Mouse (Mus musculus) kidney, adult 10 weeks (tissue): ENCODE measurements around the gene Card9. TPM values are rescaled to one million over a fixed set of nuclear protein-coding genes. Genes with fewer than 3 reads are reported as not detected.

Experiments
- polyA plus RNA-seq: library from polyadenylated mRNA; stranded (reverse); fragments of 350-450 nt; fragmentation: Illumina TruSeq; extraction: RNeasy Lipid Tissue Mini Kit (QIAGEN cat#74804); gene quantifications from one replicate; pipeline ENCODE4 v1.2.3, GENCODE M21; 2014; ENCODE audit warnings: low read depth, low replicate concordance

Gene Card9
- polyA plus RNA-seq, result not detected

DNA sequence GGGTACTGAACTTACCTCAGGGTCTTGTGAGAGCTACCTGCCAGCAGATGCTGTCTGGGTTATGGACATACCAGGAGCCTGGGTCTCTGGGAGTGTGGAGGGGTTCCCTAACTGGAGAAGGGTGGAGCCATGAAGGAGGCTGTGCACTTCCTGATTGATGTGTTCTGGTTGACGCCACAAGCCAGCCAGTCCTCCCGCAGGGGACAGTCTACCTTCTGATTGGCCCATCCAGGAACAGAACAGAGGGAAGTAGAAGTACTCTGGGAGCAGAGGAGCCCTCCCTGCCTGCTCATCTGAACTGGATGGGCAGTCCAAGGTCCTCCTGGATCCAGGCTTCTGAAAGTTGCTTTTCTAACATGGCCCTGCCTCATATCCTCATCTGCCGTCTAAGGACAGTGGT is at the start of gene Card9:
Gene Card9, minus strand, starts transcription at position 147 of the 400 bp plus-strand sequence.

DNA sequence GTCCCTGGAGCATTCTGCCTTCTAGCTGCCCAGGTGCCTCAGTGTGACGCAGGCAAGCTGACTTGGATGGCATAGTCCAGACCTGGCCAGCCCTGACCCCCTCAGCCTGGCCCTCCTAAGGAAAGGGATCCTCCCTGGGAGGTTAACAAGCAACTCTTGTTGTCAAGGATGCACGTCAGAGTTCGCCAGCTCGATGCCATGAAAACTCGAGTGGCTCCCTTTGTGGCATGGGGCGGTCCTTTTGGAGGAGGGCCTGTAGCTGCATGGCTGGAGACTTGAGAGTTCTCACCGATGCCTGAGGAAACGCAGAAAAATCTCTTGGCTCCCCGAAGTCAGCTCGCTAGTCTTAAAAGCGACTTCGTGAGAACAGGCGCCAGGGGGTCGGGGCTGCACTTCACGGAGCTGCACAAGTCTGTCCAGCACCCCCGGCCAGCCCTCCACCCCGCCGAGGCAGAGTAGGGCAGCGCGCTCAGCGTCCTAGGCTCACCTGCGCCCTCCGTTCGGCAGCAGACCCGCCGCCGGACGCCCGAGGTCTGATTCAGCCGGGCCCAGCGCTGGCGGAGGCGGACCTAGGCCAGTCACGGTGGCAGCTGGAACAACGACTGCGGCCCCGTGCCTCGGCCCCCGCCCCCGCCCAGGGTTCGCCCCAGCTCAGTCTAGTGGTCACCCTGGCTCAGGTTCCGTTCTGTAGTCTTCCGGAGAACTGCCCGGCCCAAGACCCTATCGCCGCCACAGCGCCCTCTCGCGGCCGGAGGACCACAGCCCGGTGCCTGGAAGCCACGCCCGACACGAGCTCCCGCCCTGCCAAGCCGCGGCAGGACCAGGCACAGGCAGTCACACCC is 48.0 kb upstream of the Card9 start, which contains the start of gene Inpp5e:
Gene Inpp5e, minus strand, starts transcription at position 689 of the 842 bp plus-strand sequence.

DNA sequence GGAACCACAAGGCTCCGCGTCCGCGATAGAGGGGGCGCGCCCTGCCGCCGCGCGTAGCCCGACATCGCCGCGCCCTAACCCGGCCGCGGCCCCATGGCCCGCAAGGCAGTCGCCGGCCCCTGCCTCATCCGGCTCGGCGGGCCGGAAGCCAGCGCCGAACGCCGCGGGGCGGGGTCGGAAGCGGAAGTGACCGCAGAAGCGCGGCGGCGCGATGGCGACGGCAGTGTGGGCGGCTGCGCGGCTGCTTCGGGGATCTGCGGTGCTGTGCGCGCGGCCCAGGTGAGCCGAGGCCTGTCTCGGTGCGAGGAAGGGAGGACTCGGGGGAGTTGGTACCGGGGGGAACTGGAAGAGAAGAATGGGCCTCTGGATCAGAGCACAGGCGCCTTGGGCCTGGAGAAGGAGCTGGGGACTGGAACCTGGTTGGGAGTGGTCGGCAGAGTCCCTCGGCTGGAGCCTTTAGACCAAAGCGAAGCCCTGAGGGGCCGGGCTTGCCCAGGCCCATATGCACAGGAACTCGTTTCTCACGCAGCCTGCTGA is 28.5 kb upstream of the Card9 start, which contains the start of the genes Entr1 and Pmpca:
Gene Entr1, minus strand, starts transcription at position 163 of the 537 bp plus-strand sequence.
Gene Pmpca, plus strand, starts transcription at position 186 of the 537 bp plus-strand sequence.

DNA sequence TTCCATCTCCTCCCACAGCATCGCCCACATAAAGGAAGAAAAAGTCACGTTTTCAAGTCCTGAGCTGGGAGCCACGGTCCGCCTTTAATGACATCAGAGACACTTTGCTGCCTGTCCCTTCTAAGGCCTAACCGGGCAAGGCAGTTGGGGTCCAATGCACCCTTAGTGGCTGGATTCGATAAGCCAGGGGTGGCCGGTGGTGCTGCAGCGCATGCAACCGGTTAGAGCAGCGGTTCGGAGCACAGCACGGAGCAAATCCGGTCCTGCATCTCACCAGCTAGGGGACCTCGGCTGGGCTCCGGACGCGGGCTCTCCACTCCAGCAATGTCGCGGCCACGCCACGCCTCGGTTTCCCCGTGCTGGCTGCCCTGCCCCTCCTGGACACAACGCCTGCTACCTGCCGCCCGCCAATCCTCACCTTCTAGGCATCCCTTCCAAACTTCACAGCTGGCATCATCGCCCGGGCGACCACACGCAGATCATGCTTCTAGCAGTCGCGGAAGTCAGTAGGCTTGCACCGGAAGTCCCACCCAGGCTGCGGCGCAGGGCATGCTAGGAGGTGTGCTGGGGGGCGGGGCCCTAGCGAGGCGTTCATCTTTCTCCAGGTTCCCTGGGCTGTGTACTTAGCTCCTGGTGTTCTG is 19.5 kb upstream of the Card9 start, which contains the start of gene Snapc4:
Gene Snapc4, minus strand, starts transcription at position 523 of the 641 bp plus-strand sequence.

DNA sequence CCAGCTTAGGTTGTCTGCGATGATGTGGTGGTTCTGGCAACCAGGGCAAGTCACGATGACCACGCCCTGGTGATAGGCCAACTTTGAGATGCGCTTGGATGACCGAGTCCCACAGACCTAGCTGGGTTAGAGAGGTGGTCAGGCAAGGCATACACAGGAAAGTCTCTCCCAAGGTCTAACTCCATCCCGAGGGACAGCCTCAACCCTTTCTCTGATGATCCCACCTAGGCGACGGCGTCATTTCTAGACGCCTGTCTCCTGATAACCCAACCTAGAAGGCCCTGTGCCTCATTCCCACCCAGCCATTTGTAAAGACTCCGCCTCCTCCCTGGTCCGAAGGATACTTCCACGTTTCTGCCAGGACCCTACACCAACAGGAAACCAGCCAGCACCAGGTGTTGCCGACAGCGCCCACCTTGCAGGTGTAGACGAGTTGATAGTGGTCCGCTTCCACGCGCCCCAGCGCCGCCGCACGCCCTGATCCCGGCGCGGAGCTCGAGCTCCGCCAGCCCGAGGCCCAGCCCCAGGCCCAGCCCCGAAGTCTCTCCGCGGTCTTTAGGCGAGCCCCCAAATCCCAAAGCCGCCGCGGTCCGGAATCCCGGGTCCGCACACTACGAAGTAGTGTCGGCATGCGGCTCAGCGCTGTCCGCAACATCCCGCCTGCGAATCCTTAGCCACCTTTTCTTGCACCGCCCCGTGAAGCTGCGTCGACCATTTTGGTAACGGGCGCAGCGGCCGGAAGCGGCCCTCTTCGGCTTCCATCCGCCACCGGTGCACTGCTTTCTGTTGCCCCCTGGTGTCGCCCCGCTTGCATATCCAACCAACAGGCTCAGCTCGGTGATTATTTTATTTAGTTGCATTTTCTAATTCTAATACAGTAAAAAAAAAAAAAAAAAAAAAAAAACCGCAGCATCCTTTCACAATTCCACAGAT is 9.1 kb downstream of the Card9 start, which contains the start of gene Dnlz:
Gene Dnlz, minus strand, starts transcription at position 753 of the 933 bp plus-strand sequence.

DNA sequence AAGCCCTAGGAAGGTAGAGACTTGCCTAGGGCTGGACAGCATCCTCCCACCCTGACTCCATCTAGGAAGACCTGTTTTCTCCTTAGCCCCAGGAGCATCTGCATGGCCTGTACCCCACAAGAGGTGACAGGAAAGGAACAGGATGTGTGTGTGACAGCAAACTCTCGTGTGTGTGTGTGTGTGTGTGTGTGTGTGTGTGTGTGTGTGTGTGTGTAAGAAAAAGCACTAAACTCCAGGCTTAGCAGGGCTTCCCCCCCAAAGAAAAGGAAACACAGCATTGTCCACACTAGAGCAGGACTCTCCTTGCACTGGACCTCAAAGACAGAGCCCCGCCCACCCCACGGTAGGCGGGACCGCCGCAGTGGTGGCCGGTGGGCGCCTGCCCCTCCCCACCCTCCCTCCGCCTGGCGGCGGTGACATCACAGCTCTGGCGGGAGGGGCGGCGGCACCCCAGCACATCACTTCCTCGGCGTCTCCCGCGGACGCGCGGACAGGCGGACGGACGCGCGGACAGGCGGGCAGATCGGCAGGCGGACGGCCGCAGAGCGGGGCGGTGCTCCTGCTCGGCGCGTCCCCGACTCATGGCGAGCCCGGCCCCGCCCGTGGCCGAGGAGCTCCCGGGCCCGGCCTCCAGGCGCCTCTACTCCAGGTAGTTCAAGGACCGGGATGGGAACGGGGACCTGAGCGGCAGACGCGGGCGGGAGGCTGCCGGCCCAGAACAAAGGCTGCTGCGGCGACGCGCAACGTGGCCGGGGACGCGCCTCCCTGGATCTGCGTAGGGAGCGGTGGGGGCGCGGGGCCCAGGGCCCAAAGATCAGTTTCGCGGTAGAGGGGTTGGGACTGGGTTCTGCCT is 45.4 kb downstream of the Card9 start, which contains the start of gene Gpsm1:
Gene Gpsm1, plus strand, starts transcription at position 444 of the 853 bp plus-strand sequence.

Other genes with a start within 250 kb of the Card9 start
- 14.6 TPM for gene Nacc2, start 237.7 kb downstream of the Card9 start, polyA plus RNA-seq
- gene Lhx3, start 152.6 kb downstream of the Card9 start, polyA plus RNA-seq, result not detected
- 10.4 TPM for gene Qsox2, start 123.4 kb downstream of the Card9 start, polyA plus RNA-seq
- not detected for gene Ccdc187, start 66.4 kb downstream of the Card9 start, polyA plus RNA-seq
- 0.65 TPM for gene Gpsm1, start 45.4 kb downstream of the Card9 start, polyA plus RNA-seq
- gene Dnlz, start 8.8 kb downstream of the Card9 start, polyA plus RNA-seq, result 1.3 TPM
- gene Snapc4, start 19.7 kb upstream of the Card9 start, polyA plus RNA-seq, result 3.8 TPM
- gene Entr1, start 28.4 kb upstream of the Card9 start, polyA plus RNA-seq, result 34.3 TPM
- gene Pmpca, start 28.4 kb upstream of the Card9 start, polyA plus RNA-seq, result 136 TPM
- gene Inpp5e, start 48.3 kb upstream of the Card9 start, polyA plus RNA-seq, result 10.9 TPM
- 44.5 TPM for gene Sec16a, start 84.3 kb upstream of the Card9 start, polyA plus RNA-seq
- 1.1 TPM for gene Notch1, start 155.7 kb upstream of the Card9 start, polyA plus RNA-seq
- 6.6 TPM for gene Egfl7, start 219.1 kb upstream of the Card9 start, polyA plus RNA-seq
- gene Gm20532, start 225.7 kb upstream of the Card9 start, polyA plus RNA-seq, result not detected
- 2.1 TPM for gene Agpat2, start 243.5 kb upstream of the Card9 start, polyA plus RNA-seq